Mouse (Mus musculus) bone marrow macrophage, adult 2 months (primary cell): ENCODE results near the gene Slc4a2.

Experiments
- CTCF ChIP-seq: IDR thresholded peaks from 2 replicates; pipeline ENCODE4 v1.5.1; 2012; ENCODE audit warnings: low read depth, mild to moderate bottlenecking, low read length, moderate library complexity
- POLR2A ChIP-seq: IDR thresholded peaks from 2 replicates; pipeline ENCODE4 v1.6.1; 2012; ENCODE audit warnings: mild to moderate bottlenecking, low read depth, low read length, borderline replicate concordance

DNA sequence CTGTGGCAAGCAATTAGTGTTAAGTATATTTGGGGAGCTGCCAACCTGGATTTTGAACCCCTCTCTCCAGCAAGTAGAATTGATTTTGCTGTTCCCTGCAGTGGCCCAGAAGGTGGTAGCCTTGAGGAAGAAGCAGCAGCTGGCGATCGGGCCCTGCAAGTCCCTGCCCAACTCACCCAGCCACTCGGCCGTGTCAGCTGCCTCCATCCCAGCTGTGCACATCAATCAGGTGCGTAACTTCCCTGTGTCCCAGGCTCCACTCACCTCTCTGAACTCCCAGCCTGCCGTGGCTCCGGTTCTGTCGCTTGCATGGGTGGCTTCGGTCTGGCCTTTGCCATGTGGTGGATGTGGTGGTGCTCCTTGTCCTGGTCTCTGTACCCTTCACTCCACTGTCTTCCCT is 54.3 kb downstream of the Slc4a2 start:
- TF ChIP-seq POLR2A (no peak), CTCF (no peak)
